Mouse (Mus musculus): ENCODE results near the gene Mapk8. TPM values are rescaled to one million over a fixed set of nuclear protein-coding genes. Genes with fewer than 3 reads are reported as not detected.

The Mapk8 gene
- polyA plus RNA-seq, 2 experiments = 2.9 to 9.1 TPM

- no peak for DNase-seq (ENCODE audit: low read depth in 3 of 3, low spot score in 3 of 3)
- Histone ChIP-seq H3K4me1 (replicated peaks; ENCODE audit: control insufficient read depth in 2 of 2, insufficient read depth in 2 of 2, low read length in 1 of 2) (no peaks in the 10 kb centered on the region), H3K4me2 (ENCODE audit: low read depth) (no peak overlapping the region), H3K9me3 (ENCODE audit: control insufficient read depth, low read length) (no peaks in the 10 kb centered on the region), H3K27me3 (ENCODE audit: control insufficient read depth, insufficient read depth, low read length) (no peaks in the 10 kb centered on the region), H3K27ac (no peak overlapping the region), H3K36me3 (replicated peaks; ENCODE audit: control insufficient read depth, insufficient read depth, low read depth) (no peaks in the 10 kb centered on the region), H3K4me3 (ENCODE audit: insufficient read depth in 1 of 2, low read depth in 2 of 2, low read length in 2 of 2) (no peak overlapping the region), H3K9ac (replicated peaks) (no peak overlapping the region)
- whole genome bisulfite sequencing (ENCODE audit: insufficient replicate concordance) = 34% methylated on average over 4 of the region's 4 CpGs
- ATAC-seq (ENCODE audit: insufficient read depth) = peak; percentile 24; the same call in 1 of the 2 replicates
- no peak for TF ChIP-seq CTCF (IDR thresholded peaks at IDR 0.05; ENCODE audit: low read depth)
- no peak for TF ChIP-seq EP300 (IDR thresholded peaks at IDR 0.05; ENCODE audit: low read depth)
Observed at GRCm38 (mm10) chr14:33361546-33361945, 85.4 kb downstream of the Mapk8 start.

DNA sequence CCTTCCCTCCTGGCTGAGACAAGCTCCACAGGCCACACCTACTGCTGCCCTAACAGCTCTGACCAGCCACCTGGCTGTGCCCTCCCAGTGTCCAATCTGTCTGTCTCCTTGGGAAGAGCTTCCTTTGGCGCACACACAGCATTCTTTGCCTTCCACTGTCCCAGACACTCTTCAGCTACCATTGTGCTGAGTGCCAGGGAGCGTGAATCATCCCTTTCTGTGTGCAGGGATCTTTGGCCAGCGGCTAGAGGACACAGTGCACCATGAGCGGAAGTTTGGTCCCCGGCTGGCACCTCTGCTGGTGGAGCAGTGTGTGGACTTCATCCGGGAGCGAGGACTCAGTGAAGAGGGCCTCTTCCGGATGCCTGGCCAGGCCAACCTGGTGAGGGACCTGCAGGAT lies 88.1 kb downstream of the Mapk8 start:
- Histone ChIP-seq H3K9me3 (ENCODE audit: control insufficient read depth, low read length) (no peaks in the 10 kb centered on the region), H3K36me3 (replicated peaks; ENCODE audit: control insufficient read depth, insufficient read depth, low read depth) (no peaks in the 10 kb centered on the region), H3K4me2 (ENCODE audit: low read depth) (no peak overlapping the region), H3K27ac (no peak overlapping the region), H3K9ac (replicated peaks) (no peak overlapping the region), H3K4me3 (ENCODE audit: insufficient read depth in 1 of 2, low read depth in 2 of 2, low read length in 2 of 2) (no peak overlapping the region), H3K4me1 (replicated peaks; ENCODE audit: control insufficient read depth in 2 of 2, insufficient read depth in 2 of 2, low read length in 1 of 2) (no peaks in the 10 kb centered on the region), H3K27me3 (ENCODE audit: control insufficient read depth, insufficient read depth, low read length) (no peaks in the 10 kb centered on the region)
- ATAC-seq (ENCODE audit: insufficient read depth) = no peak
- WGBS (ENCODE audit: insufficient replicate concordance) = 67% methylated on average over 8 of the region's 8 CpGs
- no peak for DNase-seq (ENCODE audit: low read depth in 3 of 3, low spot score in 3 of 3)
- no peak for TF ChIP-seq CTCF (IDR thresholded peaks at IDR 0.05; ENCODE audit: low read depth)
- TF ChIP-seq EP300 (IDR thresholded peaks at IDR 0.05; ENCODE audit: low read depth) = no peak

- H3K4me1 ChIP-seq (replicated peaks; ENCODE audit: control insufficient read depth in 2 of 2, insufficient read depth in 2 of 2, low read length in 1 of 2) = no peaks in the 10 kb centered on the region
- H3K4me3 ChIP-seq (ENCODE audit: insufficient read depth in 1 of 2, low read depth in 2 of 2, low read length in 2 of 2) = no peak overlapping the region
- no peaks in the 10 kb centered on the region for H3K9me3 ChIP-seq (ENCODE audit: control insufficient read depth, low read length)
- H3K9ac ChIP-seq (replicated peaks) = no peak overlapping the region
- TF ChIP-seq EP300 (IDR thresholded peaks at IDR 0.05; ENCODE audit: low read depth) (no peak), CTCF (IDR thresholded peaks at IDR 0.05; ENCODE audit: low read depth) (no peak)
- ATAC-seq (ENCODE audit: insufficient read depth) = no peak
- DNase-seq (ENCODE audit: low read depth in 3 of 3, low spot score in 3 of 3) = no peak
- H3K36me3 ChIP-seq (replicated peaks; ENCODE audit: control insufficient read depth, insufficient read depth, low read depth) = no peaks in the 10 kb centered on the region
- WGBS (ENCODE audit: insufficient replicate concordance) = 46% methylated on average over 12 of the region's 12 CpGs
- H3K27ac ChIP-seq = no peak overlapping the region
- no peak overlapping the region for H3K4me2 ChIP-seq (ENCODE audit: low read depth)
- no peaks in the 10 kb centered on the region for H3K27me3 ChIP-seq (ENCODE audit: control insufficient read depth, insufficient read depth, low read length)
Observed at GRCm38 (mm10) chr14:33357600-33358368, 89.2 kb downstream of the Mapk8 start.

GRCm38 (mm10) chr14:33355276-33355675 lies 91.7 kb downstream of the Mapk8 start:
- no peak for TF ChIP-seq EP300 (IDR thresholded peaks at IDR 0.05; ENCODE audit: low read depth)
- no peak for TF ChIP-seq CTCF (IDR thresholded peaks at IDR 0.05; ENCODE audit: low read depth)
- Histone ChIP-seq H3K9ac (replicated peaks) (no peak overlapping the region), H3K27ac (no peak overlapping the region), H3K4me1 (replicated peaks; ENCODE audit: control insufficient read depth in 2 of 2, insufficient read depth in 2 of 2, low read length in 1 of 2) (no peaks in the 10 kb centered on the region), H3K27me3 (ENCODE audit: control insufficient read depth, insufficient read depth, low read length) (peaks cover 18% of the 10 kb centered on the region), H3K9me3 (ENCODE audit: control insufficient read depth, low read length) (no peaks in the 10 kb centered on the region), H3K4me2 (ENCODE audit: low read depth) (no peak overlapping the region), H3K36me3 (replicated peaks; ENCODE audit: control insufficient read depth, insufficient read depth, low read depth) (no peaks in the 10 kb centered on the region), H3K4me3 (ENCODE audit: insufficient read depth in 1 of 2, low read depth in 2 of 2, low read length in 2 of 2) (no peak overlapping the region)
- ATAC-seq (ENCODE audit: insufficient read depth) (no peak), DNase-seq (ENCODE audit: low read depth in 3 of 3, low spot score in 3 of 3) (no peak)
- WGBS (ENCODE audit: insufficient replicate concordance) = 66% methylated on average over 5 of the region's 5 CpGs

GRCm38 (mm10) chr14:33352890-33353289 lies 94.1 kb downstream of the Mapk8 start:
- no peak overlapping the region for H3K9ac ChIP-seq (replicated peaks)
- WGBS (ENCODE audit: insufficient replicate concordance) = 51% methylated on average over 6 of the region's 6 CpGs
- H3K4me3 ChIP-seq (ENCODE audit: insufficient read depth in 1 of 2, low read depth in 2 of 2, low read length in 2 of 2) = no peak overlapping the region
- no peak for ATAC-seq (ENCODE audit: insufficient read depth)
- TF ChIP-seq EP300 (IDR thresholded peaks at IDR 0.05; ENCODE audit: low read depth) (no peak), CTCF (IDR thresholded peaks at IDR 0.05; ENCODE audit: low read depth) (no peak)
- DNase-seq (ENCODE audit: low read depth in 3 of 3, low spot score in 3 of 3) = no peak
- H3K36me3 ChIP-seq (replicated peaks; ENCODE audit: control insufficient read depth, insufficient read depth, low read depth) = no peaks in the 10 kb centered on the region
- H3K9me3 ChIP-seq (ENCODE audit: control insufficient read depth, low read length) = no peaks in the 10 kb centered on the region
- no peak overlapping the region for H3K27ac ChIP-seq
- H3K4me2 ChIP-seq (ENCODE audit: low read depth) = no peak overlapping the region
- H3K4me1 ChIP-seq (replicated peaks; ENCODE audit: control insufficient read depth in 2 of 2, insufficient read depth in 2 of 2, low read length in 1 of 2) = no peaks in the 10 kb centered on the region
- peaks cover 21% of the 10 kb centered on the region for H3K27me3 ChIP-seq (ENCODE audit: control insufficient read depth, insufficient read depth, low read length)

Data from liver, embryonic 14.5 days (tissue).